Mouse (Mus musculus) bone marrow macrophage, adult 2 months (primary cell): ENCODE measurements around the gene Commd6. TPM values are rescaled to one million over a fixed set of nuclear protein-coding genes. Genes with fewer than 3 reads are reported as not detected.

ENCODE experiments used
- H3K27ac ChIP-seq: 2 replicates; pipeline ENCODE4 v1.5.1; 2012; ENCODE audit warnings: low read depth, low read length; ENCODE audit not compliant: insufficient read depth
- H3K4me1 ChIP-seq: 2 replicates; pipeline ENCODE4 v1.6.1; 2012; ENCODE audit warnings: low read length; ENCODE audit not compliant: control insufficient read depth, insufficient read depth
- H3K4me3 ChIP-seq: 2 replicates; pipeline ENCODE4 v1.5.1; 2012; ENCODE audit warnings: mild to moderate bottlenecking, low read length, moderate library complexity; ENCODE audit not compliant: insufficient read depth
- CTCF ChIP-seq: IDR thresholded peaks from 2 replicates; pipeline ENCODE4 v1.5.1; 2012; ENCODE audit warnings: low read depth, mild to moderate bottlenecking, low read length, moderate library complexity
- POLR2A ChIP-seq: IDR thresholded peaks from 2 replicates; pipeline ENCODE4 v1.6.1; 2012; ENCODE audit warnings: mild to moderate bottlenecking, low read depth, low read length, borderline replicate concordance
- polyA plus RNA-seq: library from polyadenylated mRNA; stranded (reverse); fragments of >200 nt; gene quantifications from 2 replicates; pipeline ENCODE4 v1.2.4, GENCODE M21; 2012; ENCODE audit not compliant: missing spikeins, insufficient read depth, insufficient read length

The Commd6 gene
- polyA plus RNA-seq, 1 experiment = 50.4 TPM

GRCm38 (mm10) chr14:101654526-101654909 is 14.0 kb upstream of the Commd6 start:
- H3K4me1 ChIP-seq = peaks cover 13% of the 10 kb centered on the region
- no peak overlapping the region for H3K27ac ChIP-seq
- TF ChIP-seq CTCF = no peak
- no peak for TF ChIP-seq POLR2A
- peak overlapping the region; percentile 91 for H3K4me3 ChIP-seq

GRCm38 (mm10) chr14:101653581-101654525 is 13.4 kb upstream of the Commd6 start, which contains the start of gene Uchl3:
TSS of gene Uchl3 (plus strand) at chr14:101653967.
- H3K4me1 ChIP-seq = peaks cover 13% of the 10 kb centered on the region
- H3K4me3 ChIP-seq = peak within 1 kb of the TSS; percentile 91
- H3K27ac ChIP-seq = peak within 1 kb of the TSS; percentile 55
- TF ChIP-seq POLR2A (no peak), CTCF (peak; percentile 78)

GRCm38 (mm10) chr14:101652571-101652970 is 12.1 kb upstream of the Commd6 start:
- H3K4me3 ChIP-seq = no peak overlapping the region
- TF ChIP-seq POLR2A = no peak
- no peak for TF ChIP-seq CTCF
- no peak overlapping the region for H3K27ac ChIP-seq
- H3K4me1 ChIP-seq = peaks cover 7% of the 10 kb centered on the region

GRCm38 (mm10) chr14:101650551-101650950 is 10.1 kb upstream of the Commd6 start:
- H3K4me3 ChIP-seq = no peak overlapping the region
- TF ChIP-seq POLR2A = no peak
- TF ChIP-seq CTCF = no peak
- peaks cover 4% of the 10 kb centered on the region for H3K4me1 ChIP-seq
- no peak overlapping the region for H3K27ac ChIP-seq

GRCm38 (mm10) chr14:101644948-101645347 is 4.5 kb upstream of the Commd6 start:
- H3K27ac ChIP-seq = no peak overlapping the region
- TF ChIP-seq POLR2A = no peak
- TF ChIP-seq CTCF = no peak
- H3K4me3 ChIP-seq = no peak overlapping the region
- no peaks in the 10 kb centered on the region for H3K4me1 ChIP-seq

GRCm38 (mm10) chr14:101637381-101637780 is 3.1 kb downstream of the Commd6 start:
- no peak overlapping the region for H3K27ac ChIP-seq
- no peak overlapping the region for H3K4me3 ChIP-seq
- peaks cover 20% of the 10 kb centered on the region for H3K4me1 ChIP-seq
- TF ChIP-seq CTCF = no peak
- TF ChIP-seq POLR2A = no peak

GRCm38 (mm10) chr14:101635765-101636164 is 4.7 kb downstream of the Commd6 start:
- peaks cover 20% of the 10 kb centered on the region for H3K4me1 ChIP-seq
- H3K4me3 ChIP-seq = no peak overlapping the region
- no peak overlapping the region for H3K27ac ChIP-seq
- TF ChIP-seq CTCF (no peak), POLR2A (no peak)

DNA sequence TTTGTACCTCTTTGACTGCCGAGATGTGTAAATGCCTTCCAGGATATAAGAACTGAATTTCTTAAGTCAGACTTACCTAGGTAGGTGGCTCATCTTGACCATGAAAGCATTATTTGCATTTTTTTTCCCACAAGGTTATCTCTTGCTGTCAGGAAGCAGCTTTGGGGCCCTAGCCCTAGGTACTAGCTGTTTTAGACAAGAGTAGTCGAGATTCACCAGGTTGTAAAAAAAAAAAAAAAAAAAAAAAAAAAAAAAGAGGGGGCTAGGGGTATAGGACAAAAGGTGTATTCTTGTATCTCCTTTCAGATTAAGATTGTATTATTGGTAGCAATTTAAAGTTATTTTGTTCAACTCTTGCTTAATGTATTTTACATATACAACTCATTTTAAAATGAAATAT is 9.9 kb downstream of the Commd6 start:
- Histone ChIP-seq H3K27ac (no peak overlapping the region), H3K4me1 (no peaks in the 10 kb centered on the region)
- TF ChIP-seq CTCF (no peak), POLR2A (no peak)

DNA sequence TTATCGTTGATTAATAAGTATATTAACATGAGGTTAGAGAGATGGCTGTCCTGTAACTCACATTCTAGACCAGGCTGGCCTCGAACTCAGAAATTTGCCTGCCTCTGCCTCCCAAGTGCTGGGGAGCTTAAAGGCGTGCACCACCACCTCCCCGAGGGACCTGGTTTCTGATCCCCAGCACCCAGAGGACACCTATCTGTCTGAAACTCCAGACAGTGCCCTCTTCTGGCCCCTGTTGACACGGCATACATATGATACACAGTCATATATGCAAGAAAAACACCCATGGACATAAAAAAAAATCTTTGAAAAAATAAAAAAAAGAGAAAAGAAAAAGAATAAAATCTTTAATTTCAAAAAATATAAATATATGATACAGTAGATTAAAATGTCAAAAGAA is 22.8 kb downstream of the Commd6 start:
- H3K4me3 ChIP-seq = no peak overlapping the region

More for the DNA sequence above, 9.9 kb downstream of the Commd6 start:
- H3K4me3 ChIP-seq = no peak overlapping the region

DNA sequence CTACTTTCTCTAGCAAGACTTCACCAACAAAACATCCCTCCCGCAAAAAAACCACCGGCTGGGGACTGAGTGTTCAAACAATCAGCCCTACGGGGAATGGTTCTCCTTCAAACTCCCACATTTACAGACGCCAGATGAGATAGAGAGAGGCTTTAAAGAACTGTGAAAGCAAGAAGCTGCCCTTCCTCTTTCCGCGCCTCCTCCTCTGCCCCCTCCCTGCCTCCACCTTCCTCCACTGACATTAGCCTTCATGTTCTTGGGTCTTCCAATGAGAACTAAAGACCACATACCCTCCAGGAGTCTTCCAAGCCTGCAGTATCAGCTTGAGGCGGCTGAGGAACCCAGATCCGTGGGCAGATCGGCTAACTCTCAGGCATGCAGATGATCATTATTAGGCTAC is 24.3 kb downstream of the Commd6 start:
- H3K27ac ChIP-seq = no peak overlapping the region
- TF ChIP-seq CTCF = no peak
- TF ChIP-seq POLR2A = no peak

More for the DNA sequence above, 22.8 kb downstream of the Commd6 start:
- H3K4me1 ChIP-seq = peaks cover 5% of the 10 kb centered on the region; the same call in 1 of the 2 replicates
- no peak overlapping the region for H3K27ac ChIP-seq
- no peak for TF ChIP-seq CTCF
- TF ChIP-seq POLR2A = no peak

More for the DNA sequence above, 24.3 kb downstream of the Commd6 start:
- H3K4me1 ChIP-seq = peaks cover 5% of the 10 kb centered on the region; the same call in 1 of the 2 replicates
- H3K4me3 ChIP-seq = no peak overlapping the region
